10 mouse cellular contexts compared by ENCODE assay signal in the genomic region with DNA sequence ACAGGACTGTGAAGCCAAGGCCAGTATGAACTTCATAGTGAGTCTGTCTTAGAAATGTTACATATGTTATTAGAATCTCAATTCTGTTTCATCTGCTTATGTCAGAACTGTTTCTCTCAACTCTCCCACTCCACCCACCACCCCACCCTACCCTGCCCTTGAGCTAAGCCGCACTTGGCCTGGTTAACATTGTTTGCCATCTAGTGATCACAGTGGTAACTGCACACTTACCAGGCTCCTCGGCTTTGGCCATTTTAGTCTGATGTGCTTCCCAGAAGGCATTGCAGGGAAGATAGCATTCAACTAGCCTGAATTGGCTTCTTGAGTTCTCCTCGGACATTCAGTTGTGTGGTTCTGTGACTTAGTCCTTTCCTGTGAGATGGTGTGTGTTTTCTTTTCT.
DNase-seq lines count a peak whose midpoint lies in the region; ATAC-seq and TF ChIP-seq lines count a peak whose summit lies in the region.
"Had no signal": no experiment of that assay in that cellular context is flagged by ENCODE, and none has a peak within 500 bp of the region (broad histone marks: within the 10 kb centered on the region; RNA-seq: fewer than 3 reads in every experiment).

No protein-coding gene starts in this region.

- H3K9me3 ChIP-seq in G1E (replicated peaks), result no peaks in the 10 kb centered on the region
- no peaks in the 10 kb centered on the region for H3K9me3 ChIP-seq in midbrain, embryonic 14.5 days (ENCODE audit: control insufficient read depth, low read length)
- H3K9me3 ChIP-seq: lung, embryonic 15.5 days had no signal

- peak; percentile 60 for TF ChIP-seq CTCF in layer of hippocampus, adult 2 months (conservative IDR thresholded peaks at IDR 0.05)
- no peak for TF ChIP-seq CTCF in G1E (IDR thresholded peaks at IDR 0.05; ENCODE audit: low read depth, low read length)

- DNase-seq in layer of hippocampus, adult 2 months (ENCODE audit: low spot score in 2 of 2), result no peak
- no peak for DNase-seq in layer of hippocampus, adult 11-12 months (ENCODE audit: low spot score)
- no peak for DNase-seq in G1E (ENCODE audit: low spot score)
- DNase-seq in c-Kit-positive CD71-negative TER-119-negative erythroid progenitor cells, embryonic 14.5 days (ENCODE audit: low read depth), result peak; percentile 10
- peak; percentile 59 for DNase-seq in midbrain, embryonic 14.5 days
- no peak for DNase-seq in left cerebral cortex, adult 9 months (ENCODE audit: low spot score in 2 of 2)
- DNase-seq in adrenal gland, adult (ENCODE audit: inconsistent age in 2 of 2, low spot score in 1 of 2), result no peak
- no peak for DNase-seq in layer of hippocampus, adult 9-10 months (ENCODE audit: low spot score)
- DNase-seq: thymus, postnatal 4 days had no signal

- 51% methylated on average over 3 of the region's 3 CpGs for WGBS in midbrain, embryonic 14.5 days

- ATAC-seq in G1E (ENCODE audit: extremely low read depth, insufficient number of reproducible peaks, low FRiP score, poor library complexity, severe bottlenecking), result 0 out of 2 replicates have a peak, but pooled peaks have one; percentile 35
- ATAC-seq in midbrain, embryonic 14.5 days (ENCODE audit: low FRiP score, low TSS enrichment), result no peak

- no peak overlapping the region for H3K27ac ChIP-seq in layer of hippocampus, adult 2 months
- H3K27ac ChIP-seq in midbrain, embryonic 14.5 days (replicated peaks; ENCODE audit: low read depth, low read length), result no peak overlapping the region
- H3K27ac ChIP-seq: lung, embryonic 15.5 days had no signal

- H3K27me3 ChIP-seq in G1E (ENCODE audit: insufficient read depth, low read length), result no peaks in the 10 kb centered on the region
- no peaks in the 10 kb centered on the region for H3K27me3 ChIP-seq in midbrain, embryonic 14.5 days (ENCODE audit: control insufficient read depth, insufficient read depth, low read length)
- H3K27me3 ChIP-seq: lung, embryonic 15.5 days had no signal

- H3K36me3 ChIP-seq in G1E (replicated peaks), result peaks cover 50% of the 10 kb centered on the region
- no peaks in the 10 kb centered on the region for H3K36me3 ChIP-seq in midbrain, embryonic 14.5 days (ENCODE audit: control insufficient read depth, insufficient read depth, low read length)
- H3K36me3 ChIP-seq: lung, embryonic 15.5 days had no signal

- H3K4me3 ChIP-seq in layer of hippocampus, adult 2 months, result no peak overlapping the region
- H3K4me3 ChIP-seq in G1E (ENCODE audit: low read depth, low read length), result no peak overlapping the region
- H3K4me3 ChIP-seq in midbrain, embryonic 14.5 days (replicated peaks; ENCODE audit: low read depth, low read length), result no peak overlapping the region
- H3K4me3 ChIP-seq: lung, embryonic 15.5 days had no signal

- no peaks in the 10 kb centered on the region; the same call in 1 of the 2 replicates for H3K4me1 ChIP-seq in G1E (ENCODE audit: insufficient read depth, low read depth, low read length)
- H3K4me1 ChIP-seq in midbrain, embryonic 14.5 days (ENCODE audit: control insufficient read depth, insufficient read depth, low read length), result no peaks in the 10 kb centered on the region

- H3K9ac ChIP-seq in midbrain, embryonic 14.5 days (replicated peaks; ENCODE audit: low read length), result no peak overlapping the region
- H3K9ac ChIP-seq: lung, embryonic 15.5 days had no signal

- H3K4me2 ChIP-seq in midbrain, embryonic 14.5 days (ENCODE audit: low read length), result no peak overlapping the region
- H3K4me2 ChIP-seq: lung, embryonic 15.5 days had no signal

Comparison
In these comparisons a context has a peak if more than half of its experiments do, and no peak if none do; other contexts are left out.
1. DNase-seq: peak in c-Kit-positive CD71-negative TER-119-negative erythroid progenitor cells, embryonic 14.5 days (single experiment) and midbrain, embryonic 14.5 days (single experiment); none in layer of hippocampus, adult 2 months (0 of 2), layer of hippocampus, adult 11-12 months (single experiment), G1E (single experiment), left cerebral cortex, adult 9 months (0 of 2), adrenal gland, adult (0 of 2) and layer of hippocampus, adult 9-10 months (single experiment).